Mouse (Mus musculus) brown adipose tissue, adult 24 weeks (tissue): ENCODE results near the gene Adgrf2. TPM values are rescaled to one million over a fixed set of nuclear protein-coding genes. Genes with fewer than 3 reads are reported as not detected.

ENCODE experiments used
- H3K27ac ChIP-seq: fragments of 200-500 bp; replicated peaks from 2 replicates; pipeline ENCODE4 v1.5.1; 2012; ENCODE audit warnings: low read depth, mild to moderate bottlenecking, low read length
- H3K4me1 ChIP-seq: fragments of 200-500 bp; 2 replicates; pipeline ENCODE4 v1.6.1; 2012; ENCODE audit warnings: low read length, mixed read lengths; ENCODE audit not compliant: control insufficient read depth, insufficient read depth, insufficient read length
- H3K4me3 ChIP-seq: fragments of 200-500 bp; 2 replicates; pipeline ENCODE4 v1.5.1; 2012; ENCODE audit warnings: low read depth, mild to moderate bottlenecking, low read length, moderate library complexity; ENCODE audit not compliant: insufficient read depth
- polyA plus RNA-seq: library from polyadenylated mRNA; stranded (reverse); fragments of >200 nt; gene quantifications from 2 replicates; pipeline ENCODE4 v1.2.4, GENCODE M21; 2012; ENCODE audit not compliant: missing spikeins, insufficient read depth, insufficient read length

Gene Adgrf2
- polyA plus RNA-seq = not detected in 2 replicates

- Histone ChIP-seq H3K27ac (no peak within 1 kb of the TSS), H3K4me1 (no peaks in the 10 kb centered on the region), H3K4me3 (no peak within 1 kb of the TSS)
These were observed at the start of gene Adgrf2 for GRCm38 (mm10) chr17:42741801-42742217. TSS of gene Adgrf2 (minus strand) at chr17:42742179.

- Histone ChIP-seq H3K4me3 (no peak overlapping the region), H3K4me1 (no peaks in the 10 kb centered on the region), H3K27ac (no peak overlapping the region)
These were observed 48.8 kb upstream of the Adgrf2 start for GRCm38 (mm10) chr17:42790787-42791186.

GRCm38 (mm10) chr17:42789723-42790122, 47.7 kb upstream of the Adgrf2 start:
- no peak overlapping the region for H3K27ac ChIP-seq
- H3K4me3 ChIP-seq = no peak overlapping the region
- no peaks in the 10 kb centered on the region for H3K4me1 ChIP-seq

- H3K4me1 ChIP-seq = no peaks in the 10 kb centered on the region
- H3K4me3 ChIP-seq = no peak overlapping the region
- no peak overlapping the region for H3K27ac ChIP-seq
These were observed 46.9 kb upstream of the Adgrf2 start for GRCm38 (mm10) chr17:42788686-42789453.

GRCm38 (mm10) chr17:42782156-42782757, 40.3 kb upstream of the Adgrf2 start:
- Histone ChIP-seq H3K27ac (no peak overlapping the region), H3K4me1 (no peaks in the 10 kb centered on the region), H3K4me3 (no peak overlapping the region)

- no peak overlapping the region for H3K27ac ChIP-seq
- no peaks in the 10 kb centered on the region for H3K4me1 ChIP-seq
- H3K4me3 ChIP-seq = no peak overlapping the region
These were observed 11.8 kb upstream of the Adgrf2 start for GRCm38 (mm10) chr17:42753791-42754190.

- Histone ChIP-seq H3K27ac (no peak overlapping the region), H3K4me3 (no peak overlapping the region), H3K4me1 (no peaks in the 10 kb centered on the region)
These were observed 10.2 kb upstream of the Adgrf2 start for GRCm38 (mm10) chr17:42752173-42752572.

GRCm38 (mm10) chr17:42745657-42746420, 3.9 kb upstream of the Adgrf2 start:
- Histone ChIP-seq H3K27ac (no peak overlapping the region), H3K4me1 (no peaks in the 10 kb centered on the region)

GRCm38 (mm10) chr17:42742823-42743222, 844 bp upstream of the Adgrf2 start:
- no peaks in the 10 kb centered on the region for H3K4me1 ChIP-seq
- no peak overlapping the region for H3K4me3 ChIP-seq
- no peak overlapping the region for H3K27ac ChIP-seq

More at GRCm38 (mm10) chr17:42745657-42746420, 3.9 kb upstream of the Adgrf2 start:
- no peak overlapping the region for H3K4me3 ChIP-seq

GRCm38 (mm10) chr17:42738794-42739193, 3.2 kb downstream of the Adgrf2 start:
- no peak overlapping the region for H3K4me3 ChIP-seq
- H3K4me1 ChIP-seq = no peaks in the 10 kb centered on the region
- H3K27ac ChIP-seq = no peak overlapping the region

GRCm38 (mm10) chr17:42717161-42717560, 24.8 kb downstream of the Adgrf2 start:
- Histone ChIP-seq H3K27ac (no peak overlapping the region), H3K4me3 (no peak overlapping the region), H3K4me1 (no peaks in the 10 kb centered on the region)

GRCm38 (mm10) chr17:42714991-42715390, 27.0 kb downstream of the Adgrf2 start:
- Histone ChIP-seq H3K4me1 (no peaks in the 10 kb centered on the region), H3K27ac (no peak overlapping the region), H3K4me3 (no peak overlapping the region)

- no peak overlapping the region for H3K4me3 ChIP-seq
- H3K4me1 ChIP-seq = no peaks in the 10 kb centered on the region
- no peak overlapping the region for H3K27ac ChIP-seq
These were observed 31.3 kb downstream of the Adgrf2 start for GRCm38 (mm10) chr17:42710717-42711116.

- no peaks in the 10 kb centered on the region for H3K4me1 ChIP-seq
- no peak overlapping the region for H3K4me3 ChIP-seq
- no peak overlapping the region for H3K27ac ChIP-seq
These were observed 36.4 kb downstream of the Adgrf2 start for GRCm38 (mm10) chr17:42705611-42706010.

- H3K4me3 ChIP-seq = no peak overlapping the region
- no peaks in the 10 kb centered on the region for H3K4me1 ChIP-seq
- H3K27ac ChIP-seq = no peak overlapping the region
These were observed 39.8 kb downstream of the Adgrf2 start for GRCm38 (mm10) chr17:42702198-42702597.
